Mouse (Mus musculus): ENCODE data around the gene C130032M10Rik. TPM values are rescaled to one million over a fixed set of nuclear protein-coding genes. Genes with fewer than 3 reads are reported as not detected.

Gene C130032M10Rik
- not detected in 2 replicates for polyA plus RNA-seq (2012; rRNA removed)

DNA sequence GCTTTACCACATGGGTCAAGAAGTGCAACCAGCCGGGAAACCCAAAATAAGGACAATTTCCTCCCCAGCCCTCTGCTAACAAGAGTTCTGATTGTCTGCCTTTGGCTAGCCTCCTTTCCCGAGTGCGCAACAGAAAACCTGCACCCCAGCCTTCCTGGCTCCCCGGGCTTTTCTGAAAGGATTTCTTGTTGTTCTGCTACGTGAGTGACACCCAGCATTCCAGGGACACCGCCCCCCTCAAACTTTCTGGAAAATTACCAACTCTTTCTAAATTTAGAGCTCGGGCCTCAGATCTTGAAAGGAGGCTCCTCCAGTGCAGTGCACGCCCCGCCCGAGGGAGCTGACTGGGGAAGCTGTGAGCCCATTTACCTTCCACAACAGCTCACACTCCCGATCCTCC lies at the start of gene C130032M10Rik:
C130032M10Rik (plus strand) TSS at position 334 of the 400 bp plus-strand sequence.
- H3K4me1 ChIP-seq (ENCODE audit: control insufficient read depth, insufficient read depth, low read length) = 0 out of 2 replicates have a peak, but pooled peaks cover 3% of the 10 kb centered on the region
- 32% methylated on average over 11 of the region's 11 CpGs for WGBS
- no peak within 1 kb of the TSS for H3K4me3 ChIP-seq (replicated peaks; ENCODE audit: extremely low read depth, low read depth, low read length)
- DNase-seq = no peak
- TF ChIP-seq CTCF (IDR thresholded peaks at IDR 0.05; ENCODE audit: insufficient read depth, low read length) = no peak
- no peak for TF ChIP-seq POLR2A (IDR thresholded peaks at IDR 0.05; ENCODE audit: borderline replicate concordance, extremely low read depth, low read depth, low read length)

DNA sequence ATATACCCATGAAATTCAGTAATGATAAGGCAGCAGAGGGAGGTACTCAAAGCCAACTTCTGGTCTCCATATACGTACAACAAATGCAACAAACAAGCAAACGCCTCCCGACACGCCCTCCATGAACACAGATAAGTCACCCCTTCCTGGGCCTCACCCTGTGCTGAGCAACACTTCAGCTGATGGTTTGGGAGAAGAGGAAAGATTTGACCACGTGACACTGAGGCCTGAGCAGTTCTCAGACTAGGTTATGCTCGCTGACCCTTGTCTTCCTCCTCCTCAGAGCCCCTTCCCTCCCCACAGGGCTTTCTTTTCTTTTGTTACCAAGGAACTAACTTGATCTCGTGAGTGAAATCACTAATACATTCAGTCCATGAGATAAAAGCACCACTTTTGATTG lies 48.6 kb upstream of the C130032M10Rik start:
- H3K4me3 ChIP-seq (replicated peaks; ENCODE audit: extremely low read depth, low read depth, low read length) = no peak overlapping the region
- TF ChIP-seq POLR2A (IDR thresholded peaks at IDR 0.05; ENCODE audit: borderline replicate concordance, extremely low read depth, low read depth, low read length) (no peak), CTCF (IDR thresholded peaks at IDR 0.05; ENCODE audit: insufficient read depth, low read length) (no peak)
- no peaks in the 10 kb centered on the region for H3K4me1 ChIP-seq (ENCODE audit: control insufficient read depth, insufficient read depth, low read length)
- no peak for DNase-seq
- WGBS = 82% methylated on average over 7 of the region's 7 CpGs

DNA sequence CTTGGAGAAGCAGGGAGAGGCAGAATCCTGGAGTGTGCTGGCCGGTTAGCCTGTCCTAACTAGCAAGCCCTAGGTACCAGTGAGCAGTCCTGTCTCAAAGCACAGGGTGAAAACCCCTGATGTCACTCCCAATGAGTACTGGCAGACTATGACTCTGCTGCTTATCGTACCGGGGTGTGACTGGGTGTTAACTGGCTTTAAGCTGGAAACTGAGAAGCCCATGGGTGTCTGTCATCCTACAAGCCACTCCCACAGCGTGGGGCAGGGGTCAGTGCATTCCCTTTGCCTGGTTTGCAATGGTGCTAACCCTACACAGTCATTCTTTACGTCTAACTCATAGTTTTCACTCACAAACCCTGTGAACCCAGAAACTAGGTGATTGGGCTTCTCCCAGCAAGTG lies 47.3 kb upstream of the C130032M10Rik start:
- Histone ChIP-seq H3K4me1 (ENCODE audit: control insufficient read depth, insufficient read depth, low read length) (no peaks in the 10 kb centered on the region), H3K4me3 (replicated peaks; ENCODE audit: extremely low read depth, low read depth, low read length) (no peak overlapping the region)
- TF ChIP-seq CTCF (IDR thresholded peaks at IDR 0.05; ENCODE audit: insufficient read depth, low read length) (no peak), POLR2A (IDR thresholded peaks at IDR 0.05; ENCODE audit: borderline replicate concordance, extremely low read depth, low read depth, low read length) (no peak)
- no peak for DNase-seq
- 81% methylated on average over 5 of the region's 5 CpGs for WGBS

DNA sequence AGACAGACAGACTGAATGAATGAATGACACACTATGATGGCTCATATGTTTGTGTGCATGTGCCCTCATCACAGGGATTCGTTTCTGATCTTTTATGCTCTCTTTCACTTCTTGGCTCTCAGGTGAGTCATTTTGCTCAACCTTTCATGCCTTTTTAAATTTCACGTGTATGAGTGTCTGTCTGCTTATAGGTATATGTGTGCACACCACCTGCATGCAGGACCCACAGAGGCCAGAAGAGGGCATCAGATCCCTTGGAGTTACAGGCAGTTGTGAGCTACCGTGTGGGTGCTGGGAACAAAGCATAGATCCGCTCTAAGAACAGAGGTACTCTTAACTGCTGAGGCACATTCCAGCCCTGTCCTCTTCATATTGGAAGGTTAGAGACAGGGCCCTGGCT lies 46.8 kb upstream of the C130032M10Rik start:
- DNase-seq = no peak
- H3K4me3 ChIP-seq (replicated peaks; ENCODE audit: extremely low read depth, low read depth, low read length) = no peak overlapping the region
- no peaks in the 10 kb centered on the region for H3K4me1 ChIP-seq (ENCODE audit: control insufficient read depth, insufficient read depth, low read length)
- TF ChIP-seq CTCF (IDR thresholded peaks at IDR 0.05; ENCODE audit: insufficient read depth, low read length) (no peak), POLR2A (IDR thresholded peaks at IDR 0.05; ENCODE audit: borderline replicate concordance, extremely low read depth, low read depth, low read length) (no peak)
- over 99% methylated on average over 4 of the region's 4 CpGs for WGBS

DNA sequence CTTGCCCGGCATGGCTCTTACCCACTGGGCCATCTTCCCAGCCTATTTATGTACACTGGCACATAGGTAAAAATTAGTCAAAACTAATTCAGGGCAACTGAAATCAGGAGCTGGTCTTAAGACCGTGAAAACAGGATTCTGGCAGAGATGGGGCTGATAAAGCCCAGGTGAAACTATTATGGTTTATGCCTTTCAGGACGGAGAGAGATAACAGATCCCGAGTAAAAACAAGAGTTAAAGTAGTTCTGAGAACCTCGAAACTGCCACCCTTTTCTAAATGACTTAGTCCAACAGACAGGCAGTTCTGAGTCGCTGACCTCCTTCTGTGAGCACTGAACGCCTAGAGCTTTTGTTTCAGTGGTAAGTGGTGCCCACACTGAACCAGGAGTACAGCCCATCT lies 43.6 kb upstream of the C130032M10Rik start:
- DNase-seq = no peak
- Histone ChIP-seq H3K4me1 (ENCODE audit: control insufficient read depth, insufficient read depth, low read length) (no peaks in the 10 kb centered on the region), H3K4me3 (replicated peaks; ENCODE audit: extremely low read depth, low read depth, low read length) (no peak overlapping the region)
- WGBS = 81% methylated on average over 7 of the region's 7 CpGs
- TF ChIP-seq POLR2A (IDR thresholded peaks at IDR 0.05; ENCODE audit: borderline replicate concordance, extremely low read depth, low read depth, low read length) (no peak), CTCF (IDR thresholded peaks at IDR 0.05; ENCODE audit: insufficient read depth, low read length) (no peak)

DNA sequence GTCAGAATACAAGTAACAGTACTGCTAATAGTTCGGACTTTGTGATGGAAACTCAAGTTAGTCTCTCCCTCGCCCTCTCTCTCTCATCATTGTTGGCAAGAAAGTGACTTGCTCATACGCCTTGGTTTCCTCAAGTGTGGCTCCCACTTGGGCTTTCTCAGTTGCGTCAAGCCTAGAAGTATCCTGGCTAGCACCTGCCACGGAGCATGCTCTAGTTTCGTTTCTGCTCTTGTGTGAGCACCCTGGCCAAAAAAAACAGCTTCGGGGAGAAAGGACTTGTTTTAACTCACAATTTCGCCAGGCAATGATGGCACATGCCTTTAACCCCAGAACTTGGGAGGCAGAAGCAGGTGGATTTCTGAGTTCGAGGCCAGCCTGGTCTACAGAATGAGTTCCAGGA lies 38.5 kb upstream of the C130032M10Rik start:
- WGBS = 83% methylated on average over 9 of the region's 9 CpGs
- DNase-seq = no peak
- no peak for TF ChIP-seq POLR2A (IDR thresholded peaks at IDR 0.05; ENCODE audit: borderline replicate concordance, extremely low read depth, low read depth, low read length)
- TF ChIP-seq CTCF (IDR thresholded peaks at IDR 0.05; ENCODE audit: insufficient read depth, low read length) = no peak
- Histone ChIP-seq H3K4me1 (ENCODE audit: control insufficient read depth, insufficient read depth, low read length) (no peaks in the 10 kb centered on the region), H3K4me3 (replicated peaks; ENCODE audit: extremely low read depth, low read depth, low read length) (no peak overlapping the region)

DNA sequence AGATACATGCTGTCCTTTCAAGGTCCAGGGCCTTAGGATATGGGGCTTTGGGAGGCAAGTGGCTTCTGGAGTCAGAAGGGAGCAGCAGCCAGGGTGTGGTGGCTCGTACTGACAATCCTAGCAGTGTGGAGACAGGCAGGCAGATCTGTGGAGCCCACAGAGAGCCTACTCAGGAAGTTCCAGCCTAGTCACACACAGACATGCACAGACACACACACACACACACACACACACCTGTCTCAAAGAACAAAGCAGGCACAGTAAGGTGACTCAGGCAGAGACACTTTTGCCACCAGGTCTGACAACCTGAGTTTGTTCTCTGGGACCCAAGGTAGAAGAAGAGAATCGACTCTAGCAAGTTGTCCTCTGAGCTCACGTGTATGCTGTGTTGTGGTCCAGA lies 34.6 kb upstream of the C130032M10Rik start:
- Histone ChIP-seq H3K4me1 (ENCODE audit: control insufficient read depth, insufficient read depth, low read length) (no peaks in the 10 kb centered on the region), H3K4me3 (replicated peaks; ENCODE audit: extremely low read depth, low read depth, low read length) (no peak overlapping the region)
- no peak for DNase-seq
- WGBS = 63% methylated on average over 3 of the region's 3 CpGs
- TF ChIP-seq POLR2A (IDR thresholded peaks at IDR 0.05; ENCODE audit: borderline replicate concordance, extremely low read depth, low read depth, low read length) (no peak), CTCF (IDR thresholded peaks at IDR 0.05; ENCODE audit: insufficient read depth, low read length) (no peak)

DNA sequence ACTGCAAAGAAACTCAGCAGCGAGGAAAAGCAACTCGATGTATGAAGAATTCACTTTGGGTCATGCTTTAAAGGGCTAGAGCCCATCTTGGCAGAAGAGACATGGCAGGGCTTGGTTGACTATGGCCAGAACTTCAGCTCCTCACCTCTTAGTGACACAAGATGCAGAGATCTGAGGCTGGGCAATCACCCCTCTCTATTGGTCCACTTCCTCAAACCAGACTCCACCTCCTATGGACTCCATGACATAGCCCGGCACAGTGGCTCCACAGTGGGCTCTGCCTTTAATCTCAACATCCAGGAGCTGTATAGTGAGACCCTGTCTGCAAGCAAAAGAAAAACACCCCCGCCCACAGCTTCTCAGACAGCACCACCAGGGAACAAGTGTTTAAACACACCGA lies 30.7 kb upstream of the C130032M10Rik start:
- WGBS = 65% methylated on average over 5 of the region's 5 CpGs
- DNase-seq = no peak
- H3K4me3 ChIP-seq (replicated peaks; ENCODE audit: extremely low read depth, low read depth, low read length) = no peak overlapping the region
- no peaks in the 10 kb centered on the region for H3K4me1 ChIP-seq (ENCODE audit: control insufficient read depth, insufficient read depth, low read length)
- TF ChIP-seq CTCF (IDR thresholded peaks at IDR 0.05; ENCODE audit: insufficient read depth, low read length) (no peak), POLR2A (IDR thresholded peaks at IDR 0.05; ENCODE audit: borderline replicate concordance, extremely low read depth, low read depth, low read length) (no peak)

DNA sequence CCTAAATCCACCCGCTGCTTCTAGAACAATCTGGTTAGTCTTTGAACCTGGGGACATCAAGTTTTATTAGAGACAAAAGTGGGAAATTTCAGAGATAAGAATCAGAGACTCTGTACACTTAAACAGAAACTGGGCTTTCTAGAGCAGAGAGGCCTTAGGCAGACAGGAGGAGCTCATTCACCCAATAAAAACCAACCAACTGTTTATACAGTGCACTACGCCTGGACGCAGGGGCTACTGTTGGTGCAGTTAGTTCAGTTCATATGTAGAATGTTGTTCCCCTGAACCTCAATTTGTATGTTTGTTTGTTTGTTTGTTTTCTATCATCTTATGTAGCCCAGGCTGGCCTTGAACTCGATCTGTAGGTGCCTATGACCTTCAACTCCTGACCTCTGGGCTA lies 28.7 kb upstream of the C130032M10Rik start:
- no peak overlapping the region for H3K4me3 ChIP-seq (replicated peaks; ENCODE audit: extremely low read depth, low read depth, low read length)
- no peak for DNase-seq
- H3K4me1 ChIP-seq (ENCODE audit: control insufficient read depth, insufficient read depth, low read length) = no peaks in the 10 kb centered on the region
- 82% methylated on average over 4 of the region's 4 CpGs for WGBS
- no peak for TF ChIP-seq CTCF (IDR thresholded peaks at IDR 0.05; ENCODE audit: insufficient read depth, low read length)
- TF ChIP-seq POLR2A (IDR thresholded peaks at IDR 0.05; ENCODE audit: borderline replicate concordance, extremely low read depth, low read depth, low read length) = no peak

DNA sequence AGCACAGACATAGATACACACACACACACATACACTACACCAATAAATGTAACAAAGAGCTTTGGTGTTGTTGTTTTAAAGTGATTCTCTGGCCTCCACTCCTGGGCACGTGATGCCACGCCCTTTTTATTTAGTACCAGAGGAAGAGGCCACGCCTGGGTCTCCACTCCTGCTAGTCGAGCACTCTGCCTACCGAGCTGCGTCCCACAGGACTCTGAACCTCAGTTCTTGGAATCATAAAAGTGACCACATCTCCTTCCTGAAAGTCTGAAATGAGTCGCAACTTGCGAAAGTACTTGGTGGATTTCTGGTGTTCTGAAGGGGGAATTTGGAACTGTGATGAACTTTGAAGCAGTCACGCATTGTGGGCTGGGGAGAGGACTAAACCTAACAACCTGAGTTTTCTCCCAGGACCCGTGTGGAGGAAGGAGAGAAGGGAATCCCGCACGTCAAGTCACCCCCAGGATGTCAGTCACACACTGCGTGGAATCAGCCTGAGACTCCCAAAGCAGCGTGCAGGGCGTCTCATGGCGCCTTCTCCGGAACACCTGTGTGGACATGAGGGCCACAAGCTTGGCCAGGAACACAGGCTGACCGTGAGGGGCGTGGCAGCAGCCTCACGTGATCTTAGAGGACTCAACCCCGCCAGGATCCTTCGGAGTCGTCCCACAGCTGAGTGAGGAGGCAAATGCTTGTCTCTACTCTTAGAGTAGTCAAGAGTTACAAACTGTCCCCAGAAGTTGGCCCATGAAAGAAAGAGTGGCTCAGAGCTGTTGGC lies 27.8 kb upstream of the C130032M10Rik start:
- WGBS = 72% methylated on average over 23 of the region's 23 CpGs

More for the DNA sequence above, 27.8 kb upstream of the C130032M10Rik start:
- Histone ChIP-seq H3K4me1 (ENCODE audit: control insufficient read depth, insufficient read depth, low read length) (no peaks in the 10 kb centered on the region), H3K4me3 (replicated peaks; ENCODE audit: extremely low read depth, low read depth, low read length) (no peak overlapping the region)
- TF ChIP-seq POLR2A (IDR thresholded peaks at IDR 0.05; ENCODE audit: borderline replicate concordance, extremely low read depth, low read depth, low read length) (no peak), CTCF (IDR thresholded peaks at IDR 0.05; ENCODE audit: insufficient read depth, low read length) (no peak)
- no peak for DNase-seq
